Mouse (Mus musculus): ENCODE results near the gene Auts2. TPM values are rescaled to one million over a fixed set of nuclear protein-coding genes. Genes with fewer than 3 reads are reported as not detected.
A peak's percentile ranks its signal among the peaks of the same experiment; 100 is the strongest.

Auts2 gene
- polyA plus RNA-seq, 1 experiment from 2014 or later = 1.0 TPM

DNA sequence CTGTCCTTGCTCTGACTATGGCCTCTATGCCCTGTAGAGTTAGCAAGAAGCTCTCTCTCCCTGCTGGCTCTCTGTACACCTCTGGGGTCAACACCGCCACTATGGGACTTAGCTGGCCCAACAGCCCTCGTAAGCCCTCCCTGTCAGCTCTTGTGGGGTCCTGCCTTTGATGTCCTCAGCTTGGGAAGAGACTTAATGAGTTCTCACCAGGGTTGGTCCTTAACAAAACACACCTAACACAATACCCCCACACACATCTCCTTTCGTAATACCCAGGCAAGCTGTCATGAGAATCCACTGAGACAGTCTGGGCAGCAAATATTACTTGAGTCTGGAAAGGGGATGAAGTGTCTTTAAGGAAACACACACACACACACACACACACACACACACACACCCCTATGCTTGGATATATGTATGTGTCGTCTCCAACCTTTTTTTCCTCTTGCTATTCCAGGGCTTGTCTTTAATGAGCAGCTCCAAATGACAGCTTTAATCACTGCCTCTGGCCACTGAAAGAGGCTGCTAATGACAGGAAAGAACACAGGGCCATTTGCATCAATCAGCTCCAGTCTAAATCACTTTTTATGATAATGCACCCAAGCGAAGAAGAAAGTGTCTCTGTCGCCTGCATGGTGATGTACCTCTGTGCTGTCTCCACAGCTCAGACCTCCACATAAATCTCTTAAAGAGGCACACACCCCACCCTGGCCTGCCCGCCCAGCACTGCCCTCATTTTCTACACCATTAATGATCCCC lies 941.0 kb downstream of the Auts2 start:
- H3K9ac ChIP-seq (replicated peaks) = no peak overlapping the region
- H3K36me3 ChIP-seq (replicated peaks; ENCODE audit: insufficient read depth, low read length) = no peaks in the 10 kb centered on the region
- no peaks in the 10 kb centered on the region for H3K4me1 ChIP-seq (ENCODE audit: insufficient read depth)
- TF ChIP-seq EP300 (IDR thresholded peaks at IDR 0.05; ENCODE audit: low read depth) (no peak), CTCF (IDR thresholded peaks at IDR 0.05; ENCODE audit: low read depth) (no peak)
- no peak for ATAC-seq
- no peak for DNase-seq
- H3K9me3 ChIP-seq (ENCODE audit: low read length) = no peaks in the 10 kb centered on the region
- H3K27me3 ChIP-seq (ENCODE audit: insufficient read depth, low read length) = no peaks in the 10 kb centered on the region
- H3K4me3 ChIP-seq (ENCODE audit: low read depth, low read length) = no peak overlapping the region
- 70% methylated on average over 7 of the region's 7 CpGs for WGBS (ENCODE audit: insufficient replicate concordance)
- no peak overlapping the region for H3K4me2 ChIP-seq (ENCODE audit: low read depth, low read length)
- no peak overlapping the region for H3K27ac ChIP-seq (ENCODE audit: low read depth)

GRCm38 (mm10) chr5:131600325-131601125 lies 942.6 kb downstream of the Auts2 start:
- no peak overlapping the region for H3K4me3 ChIP-seq (ENCODE audit: low read depth, low read length)
- H3K27ac ChIP-seq (ENCODE audit: low read depth) = no peak overlapping the region
- no peak overlapping the region for H3K9ac ChIP-seq (replicated peaks)
- no peak overlapping the region for H3K4me2 ChIP-seq (ENCODE audit: low read depth, low read length)
- ATAC-seq (peak; percentile 35; the same call in 1 of the 2 replicates), DNase-seq (peak; percentile 31)
- no peaks in the 10 kb centered on the region for H3K36me3 ChIP-seq (replicated peaks; ENCODE audit: insufficient read depth, low read length)
- no peaks in the 10 kb centered on the region for H3K27me3 ChIP-seq (ENCODE audit: insufficient read depth, low read length)
- 41% methylated on average over 14 of the region's 14 CpGs for WGBS (ENCODE audit: insufficient replicate concordance)
- H3K4me1 ChIP-seq (ENCODE audit: insufficient read depth) = no peaks in the 10 kb centered on the region
- no peak for TF ChIP-seq EP300 (IDR thresholded peaks at IDR 0.05; ENCODE audit: low read depth)
- no peak for TF ChIP-seq CTCF (IDR thresholded peaks at IDR 0.05; ENCODE audit: low read depth)
- no peaks in the 10 kb centered on the region for H3K9me3 ChIP-seq (ENCODE audit: low read length)

GRCm38 (mm10) chr5:131597503-131597902 lies 945.6 kb downstream of the Auts2 start:
- TF ChIP-seq CTCF (IDR thresholded peaks at IDR 0.05; ENCODE audit: low read depth) = no peak
- TF ChIP-seq EP300 (IDR thresholded peaks at IDR 0.05; ENCODE audit: low read depth) = no peak
- H3K36me3 ChIP-seq (replicated peaks; ENCODE audit: insufficient read depth, low read length) = no peaks in the 10 kb centered on the region
- H3K4me2 ChIP-seq (ENCODE audit: low read depth, low read length) = no peak overlapping the region
- ATAC-seq = no peak
- no peaks in the 10 kb centered on the region for H3K9me3 ChIP-seq (ENCODE audit: low read length)
- H3K4me3 ChIP-seq (ENCODE audit: low read depth, low read length) = no peak overlapping the region
- 89% methylated on average over 3 of the region's 3 CpGs for WGBS (ENCODE audit: insufficient replicate concordance)
- no peaks in the 10 kb centered on the region for H3K27me3 ChIP-seq (ENCODE audit: insufficient read depth, low read length)
- H3K27ac ChIP-seq (ENCODE audit: low read depth) = no peak overlapping the region
- H3K9ac ChIP-seq (replicated peaks) = no peak overlapping the region
- no peaks in the 10 kb centered on the region for H3K4me1 ChIP-seq (ENCODE audit: insufficient read depth)
- DNase-seq = no peak

DNA sequence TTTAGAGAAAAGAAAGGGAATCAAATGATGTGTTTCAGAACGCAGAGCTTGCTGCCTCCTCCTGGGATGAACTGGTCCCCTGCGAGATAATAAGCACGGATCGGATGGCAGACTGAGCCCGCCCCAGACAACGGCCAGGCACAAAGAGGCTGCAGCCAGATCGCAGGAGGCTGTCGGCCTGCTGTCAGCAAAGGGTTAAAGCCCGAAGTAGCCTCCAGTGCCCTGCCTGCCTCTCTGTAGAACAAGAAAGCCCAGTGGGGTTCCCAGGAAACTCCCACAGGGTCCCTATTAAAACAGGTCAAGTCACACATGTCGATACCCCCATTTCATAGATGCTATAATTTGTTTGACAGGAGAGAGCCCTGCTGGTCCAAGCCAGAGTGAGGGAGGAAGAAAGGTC lies 946.6 kb downstream of the Auts2 start:
- H3K36me3 ChIP-seq (replicated peaks; ENCODE audit: insufficient read depth, low read length) = no peaks in the 10 kb centered on the region
- H3K4me1 ChIP-seq (ENCODE audit: insufficient read depth) = no peaks in the 10 kb centered on the region
- H3K27ac ChIP-seq (ENCODE audit: low read depth) = no peak overlapping the region
- ATAC-seq (no peak), DNase-seq (no peak)
- no peaks in the 10 kb centered on the region for H3K9me3 ChIP-seq (ENCODE audit: low read length)
- TF ChIP-seq CTCF (IDR thresholded peaks at IDR 0.05; ENCODE audit: low read depth) (no peak), EP300 (IDR thresholded peaks at IDR 0.05; ENCODE audit: low read depth) (no peak)
- 24% methylated on average over 10 of the region's 10 CpGs for WGBS (ENCODE audit: insufficient replicate concordance)
- H3K9ac ChIP-seq (replicated peaks) = no peak overlapping the region
- no peaks in the 10 kb centered on the region for H3K27me3 ChIP-seq (ENCODE audit: insufficient read depth, low read length)
- no peak overlapping the region for H3K4me2 ChIP-seq (ENCODE audit: low read depth, low read length)
- no peak overlapping the region for H3K4me3 ChIP-seq (ENCODE audit: low read depth, low read length)

DNA sequence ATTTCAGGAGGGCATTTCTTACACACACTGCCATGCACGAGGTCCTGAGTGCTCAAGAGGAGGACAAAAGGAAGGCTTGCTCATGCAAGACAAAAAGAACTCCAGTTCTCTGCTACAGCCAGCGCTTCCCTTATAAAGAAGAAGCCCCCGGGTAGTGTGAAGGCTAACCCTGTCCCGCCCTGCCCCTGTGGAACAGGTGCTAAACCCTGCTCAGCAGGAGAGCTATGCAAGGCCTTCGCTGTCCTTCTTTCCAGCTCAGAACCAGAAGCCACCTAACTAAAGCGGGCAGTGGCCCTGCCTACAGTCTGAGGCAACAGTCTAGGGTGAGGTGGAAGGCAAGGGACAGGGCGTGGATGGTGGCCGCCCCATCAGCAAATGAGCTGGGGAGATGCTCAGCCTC lies 947.4 kb downstream of the Auts2 start:
- no peaks in the 10 kb centered on the region for H3K36me3 ChIP-seq (replicated peaks; ENCODE audit: insufficient read depth, low read length)
- DNase-seq = no peak
- ATAC-seq = no peak
- H3K9me3 ChIP-seq (ENCODE audit: low read length) = no peaks in the 10 kb centered on the region
- WGBS (ENCODE audit: insufficient replicate concordance) = 47% methylated on average over 8 of the region's 8 CpGs
- H3K4me3 ChIP-seq (ENCODE audit: low read depth, low read length) = no peak overlapping the region
- no peak overlapping the region for H3K9ac ChIP-seq (replicated peaks)
- no peaks in the 10 kb centered on the region for H3K27me3 ChIP-seq (ENCODE audit: insufficient read depth, low read length)
- TF ChIP-seq EP300 (IDR thresholded peaks at IDR 0.05; ENCODE audit: low read depth) (no peak), CTCF (IDR thresholded peaks at IDR 0.05; ENCODE audit: low read depth) (no peak)
- no peak overlapping the region for H3K27ac ChIP-seq (ENCODE audit: low read depth)
- H3K4me1 ChIP-seq (ENCODE audit: insufficient read depth) = no peaks in the 10 kb centered on the region
- H3K4me2 ChIP-seq (ENCODE audit: low read depth, low read length) = no peak overlapping the region

DNA sequence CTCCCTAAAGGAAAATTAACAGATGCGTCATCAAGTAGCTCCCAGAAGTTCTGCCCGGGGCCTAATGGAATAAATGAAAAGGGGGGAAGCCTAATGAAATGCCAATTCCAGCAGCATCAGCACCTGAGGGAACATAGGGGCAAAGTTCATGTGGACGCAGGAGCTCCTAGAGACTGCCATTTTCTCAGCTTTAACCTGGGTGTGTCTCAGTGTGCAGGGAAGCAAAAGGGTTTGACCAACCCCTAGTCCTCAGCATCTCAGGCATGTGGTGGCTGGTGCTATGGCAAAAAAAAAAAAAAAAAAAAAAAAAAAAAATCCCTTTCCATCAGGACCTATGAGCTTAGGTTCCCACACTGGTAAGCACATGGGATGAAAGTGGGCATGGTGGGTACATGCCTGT lies 948.5 kb downstream of the Auts2 start:
- 83% methylated on average over 3 of the region's 3 CpGs for WGBS (ENCODE audit: insufficient replicate concordance)
- no peak for DNase-seq
- H3K4me2 ChIP-seq (ENCODE audit: low read depth, low read length) = no peak overlapping the region
- H3K9ac ChIP-seq (replicated peaks) = no peak overlapping the region
- H3K36me3 ChIP-seq (replicated peaks; ENCODE audit: insufficient read depth, low read length) = no peaks in the 10 kb centered on the region
- no peak overlapping the region for H3K27ac ChIP-seq (ENCODE audit: low read depth)
- H3K27me3 ChIP-seq (ENCODE audit: insufficient read depth, low read length) = no peaks in the 10 kb centered on the region
- TF ChIP-seq CTCF (IDR thresholded peaks at IDR 0.05; ENCODE audit: low read depth) = no peak
- TF ChIP-seq EP300 (IDR thresholded peaks at IDR 0.05; ENCODE audit: low read depth) = no peak
- no peak for ATAC-seq
- no peaks in the 10 kb centered on the region for H3K9me3 ChIP-seq (ENCODE audit: low read length)
- no peaks in the 10 kb centered on the region for H3K4me1 ChIP-seq (ENCODE audit: insufficient read depth)
- H3K4me3 ChIP-seq (ENCODE audit: low read depth, low read length) = no peak overlapping the region
